Mouse (Mus musculus) myocyte (in vitro differentiated cells): ENCODE data around the gene Ascl2.

Experiments
- CEBPB ChIP-seq: IDR thresholded peaks from 2 replicates; pipeline ENCODE4 v1.6.1; 2011; ENCODE audit warnings: mild to moderate bottlenecking, moderate library complexity; ENCODE audit not compliant: poor library complexity, insufficient read depth, severe bottlenecking
- E2F4 ChIP-seq: IDR thresholded peaks from one replicate; pipeline ENCODE4 v1.6.1; 2011; ENCODE audit warnings: mild to moderate bottlenecking, control low read depth, moderate library complexity; ENCODE audit not compliant: insufficient read depth
- MAX ChIP-seq: IDR thresholded peaks from one replicate; pipeline ENCODE4 v1.6.1; 2011; ENCODE audit warnings: low read depth, mild to moderate bottlenecking, control low read depth
- MYOD1 ChIP-seq, 3 experiments: IDR thresholded peaks; one replicate each; pipeline ENCODE4 v1.6.1; 2011; ENCODE audit warnings: control low read depth in 2 of 3, low read depth in 2 of 3, mild to moderate bottlenecking in 2 of 3, moderate library complexity in 1 of 3; ENCODE audit not compliant: insufficient read length in 2 of 3, control insufficient read depth in 1 of 3
- MYOG ChIP-seq, 3 experiments: IDR thresholded peaks; one replicate each; pipeline ENCODE4 v1.6.1; 2011; ENCODE audit warnings: control low read depth in 2 of 3, low read depth in 2 of 3, mild to moderate bottlenecking in 2 of 3; ENCODE audit not compliant: insufficient read length in 2 of 3, control insufficient read depth in 1 of 3, insufficient read depth in 1 of 3
- POLR2A ChIP-seq: IDR thresholded peaks from one replicate; pipeline ENCODE4 v1.6.1; 2011; ENCODE audit warnings: low read depth, mild to moderate bottlenecking, control low read depth, moderate library complexity; ENCODE audit not compliant: insufficient read length
- POLR2AphosphoS2 ChIP-seq: IDR thresholded peaks from one replicate; pipeline ENCODE4 v1.6.1; 2011; ENCODE audit warnings: low read depth, control low read depth; ENCODE audit not compliant: insufficient read length
- REST ChIP-seq: IDR thresholded peaks from one replicate; pipeline ENCODE4 v1.6.1; 2011; ENCODE audit warnings: mild to moderate bottlenecking, control low read depth, moderate library complexity; ENCODE audit not compliant: insufficient read depth, insufficient read length
- TCF12 ChIP-seq: IDR thresholded peaks from one replicate; pipeline ENCODE4 v1.6.1; 2011; ENCODE audit warnings: mild to moderate bottlenecking, control low read depth; ENCODE audit not compliant: poor library complexity, insufficient read depth, severe bottlenecking
- TCF3 ChIP-seq: IDR thresholded peaks from one replicate; pipeline ENCODE4 v1.6.1; 2011; ENCODE audit warnings: low read depth, control low read depth; ENCODE audit not compliant: insufficient read length
- USF1 ChIP-seq: IDR thresholded peaks from one replicate; pipeline ENCODE4 v1.6.1; 2011; ENCODE audit warnings: low read depth, mild to moderate bottlenecking, control low read depth, moderate library complexity

- TF ChIP-seq POLR2A = no peak
- TF ChIP-seq TCF3 = no peak
- no peak for TF ChIP-seq E2F4
- no peak for TF ChIP-seq MAX
- TF ChIP-seq USF1 = no peak
- no peak for TF ChIP-seq TCF12
- no peak for TF ChIP-seq MYOG (IDR thresholded peaks at IDR 0.05; ENCODE audit: control insufficient read depth in 1 of 3, insufficient read depth in 1 of 3, insufficient read length in 2 of 3, low read depth in 2 of 3)
- TF ChIP-seq POLR2AphosphoS2 = no peak
- TF ChIP-seq CEBPB = no peak
- no peak for TF ChIP-seq MYOD1 (IDR thresholded peaks at IDR 0.05; ENCODE audit: control insufficient read depth in 1 of 3, insufficient read length in 2 of 3, low read depth in 2 of 3)
- TF ChIP-seq REST = no peak
These were observed 39.5 kb downstream of the Ascl2 start for GRCm38 (mm10) chr7:142929516-142929915.
